Mouse (Mus musculus): ENCODE measurements at regions not wholly inside any gene's neighbourhood (a gene's known extent, or its start where the extent isn't known, plus 50 kb on each side); places are given as distances from the start of the nearest gene placed in this dataset.

- no peak for TF ChIP-seq POLR2A (IDR thresholded peaks at IDR 0.05; ENCODE audit: low read depth, low read length)
- TF ChIP-seq CTCF (conservative IDR thresholded peaks at IDR 0.05 in 1 of 2, IDR thresholded peaks at IDR 0.05 in 1 of 2; ENCODE audit: low read depth in 2 of 2, low read length in 2 of 2): no peak
- TF ChIP-seq SMC3 (IDR thresholded peaks at IDR 0.05; ENCODE audit: low read depth, low read length): no peak
- TF ChIP-seq MAFK (IDR thresholded peaks at IDR 0.05; ENCODE audit: insufficient replicate concordance, low read length): no peak
- no peak for TF ChIP-seq PAX5 (IDR thresholded peaks at IDR 0.05; ENCODE audit: low read length)
- no peak for TF ChIP-seq SIN3A (IDR thresholded peaks at IDR 0.05; ENCODE audit: low read length)
- TF ChIP-seq TCF12 (IDR thresholded peaks at IDR 0.05; ENCODE audit: low read depth, low read length): no peak
- no peak for TF ChIP-seq KAT2A (IDR thresholded peaks at IDR 0.05; ENCODE audit: insufficient replicate concordance, low read length)
- TF ChIP-seq CHD2 (IDR thresholded peaks at IDR 0.05; ENCODE audit: low read length): no peak
- TF ChIP-seq RAD21 (IDR thresholded peaks at IDR 0.05; ENCODE audit: low read depth, low read length): no peak
- TF ChIP-seq ETS1 (conservative IDR thresholded peaks at IDR 0.05; ENCODE audit: low read depth, low read length): no peak
These were observed 513.0 kb upstream of the Dmac1 start for GRCm38 (mm10) chr4:75790920-75791589.

All from CH12.LX (cell line).